Mouse (Mus musculus): ENCODE measurements around the gene Ice1.
A peak's percentile ranks its signal among the peaks of the same experiment; 100 is the strongest.

Ice1 gene

GRCm38 (mm10) chr13:70637282-70637661, at the start of gene Ice1:
Gene Ice1 (minus strand): TSS chr13:70637634.
- peak; percentile 44 for DNase-seq (ENCODE audit: low read depth, low spot score)

- DNase-seq (ENCODE audit: low read depth, low spot score) = no peak
Observed at GRCm38 (mm10) chr13:70685825-70686224, 48.4 kb upstream of the Ice1 start.

GRCm38 (mm10) chr13:70684976-70685609, 47.7 kb upstream of the Ice1 start:
- DNase-seq (ENCODE audit: low read depth, low spot score) = peak; percentile 39

- no peak for DNase-seq (ENCODE audit: low read depth, low spot score)
Observed at GRCm38 (mm10) chr13:70681411-70682183, 44.2 kb upstream of the Ice1 start.

GRCm38 (mm10) chr13:70680316-70680715, 42.9 kb upstream of the Ice1 start:
- no peak for DNase-seq (ENCODE audit: low read depth, low spot score)

- DNase-seq (ENCODE audit: low read depth, low spot score) = peak; percentile 32
Observed at GRCm38 (mm10) chr13:70677689-70678088, 40.3 kb upstream of the Ice1 start.

- no peak for DNase-seq (ENCODE audit: low read depth, low spot score)
Observed at GRCm38 (mm10) chr13:70676243-70677183, 39.1 kb upstream of the Ice1 start.

GRCm38 (mm10) chr13:70674998-70675397, 37.6 kb upstream of the Ice1 start:
- no peak for DNase-seq (ENCODE audit: low read depth, low spot score)

GRCm38 (mm10) chr13:70670080-70670479, 32.6 kb upstream of the Ice1 start:
- DNase-seq (ENCODE audit: low read depth, low spot score) = no peak

- DNase-seq (ENCODE audit: low read depth, low spot score) = no peak
Observed at GRCm38 (mm10) chr13:70659715-70660114, 22.3 kb upstream of the Ice1 start.

GRCm38 (mm10) chr13:70656741-70657140, 19.3 kb upstream of the Ice1 start:
- no peak for DNase-seq (ENCODE audit: low read depth, low spot score)

GRCm38 (mm10) chr13:70656329-70656728, 18.9 kb upstream of the Ice1 start:
- DNase-seq (ENCODE audit: low read depth, low spot score) = no peak

- DNase-seq (ENCODE audit: low read depth, low spot score) = peak; percentile 78
Observed at GRCm38 (mm10) chr13:70655570-70655969, 18.1 kb upstream of the Ice1 start.

GRCm38 (mm10) chr13:70654091-70654770, 16.8 kb upstream of the Ice1 start:
- peak; percentile 88 for DNase-seq (ENCODE audit: low read depth, low spot score)

GRCm38 (mm10) chr13:70653457-70653856, 16.0 kb upstream of the Ice1 start:
- no peak for DNase-seq (ENCODE audit: low read depth, low spot score)

- no peak for DNase-seq (ENCODE audit: low read depth, low spot score)
Observed at GRCm38 (mm10) chr13:70650011-70650436, 12.6 kb upstream of the Ice1 start.

GRCm38 (mm10) chr13:70645968-70646505, 8.6 kb upstream of the Ice1 start:
- no peak for DNase-seq (ENCODE audit: low read depth, low spot score)

GRCm38 (mm10) chr13:70644083-70644462, 6.6 kb upstream of the Ice1 start:
- no peak for DNase-seq (ENCODE audit: low read depth, low spot score)

GRCm38 (mm10) chr13:70643408-70644082, 6.1 kb upstream of the Ice1 start:
- DNase-seq (ENCODE audit: low read depth, low spot score) = peak; percentile 87

- no peak for DNase-seq (ENCODE audit: low read depth, low spot score)
Observed at GRCm38 (mm10) chr13:70641941-70642340, 4.5 kb upstream of the Ice1 start.

- peak; percentile 68 for DNase-seq (ENCODE audit: low read depth, low spot score)
Observed at GRCm38 (mm10) chr13:70641381-70641780, 3.9 kb upstream of the Ice1 start.

Data from 3T3-L1 (cell line).